Mouse (Mus musculus) cerebellum, adult 2 months (tissue): Measurements from ENCODE around the gene Diexf.

ENCODE experiments used
- CTCF ChIP-seq: fragments of 200-500 bp; IDR thresholded peaks from 2 replicates; pipeline ENCODE4 v1.5.1; 2011; ENCODE audit warnings: low read depth, mild to moderate bottlenecking, control low read depth, low read length, moderate library complexity, borderline replicate concordance; ENCODE audit not compliant: insufficient read depth
- POLR2A ChIP-seq: fragments of 200-500 bp; IDR thresholded peaks from 2 replicates; pipeline ENCODE4 v1.6.1; 2011; ENCODE audit warnings: low read length, control low read depth, borderline replicate concordance; ENCODE audit not compliant: insufficient read depth

DNA sequence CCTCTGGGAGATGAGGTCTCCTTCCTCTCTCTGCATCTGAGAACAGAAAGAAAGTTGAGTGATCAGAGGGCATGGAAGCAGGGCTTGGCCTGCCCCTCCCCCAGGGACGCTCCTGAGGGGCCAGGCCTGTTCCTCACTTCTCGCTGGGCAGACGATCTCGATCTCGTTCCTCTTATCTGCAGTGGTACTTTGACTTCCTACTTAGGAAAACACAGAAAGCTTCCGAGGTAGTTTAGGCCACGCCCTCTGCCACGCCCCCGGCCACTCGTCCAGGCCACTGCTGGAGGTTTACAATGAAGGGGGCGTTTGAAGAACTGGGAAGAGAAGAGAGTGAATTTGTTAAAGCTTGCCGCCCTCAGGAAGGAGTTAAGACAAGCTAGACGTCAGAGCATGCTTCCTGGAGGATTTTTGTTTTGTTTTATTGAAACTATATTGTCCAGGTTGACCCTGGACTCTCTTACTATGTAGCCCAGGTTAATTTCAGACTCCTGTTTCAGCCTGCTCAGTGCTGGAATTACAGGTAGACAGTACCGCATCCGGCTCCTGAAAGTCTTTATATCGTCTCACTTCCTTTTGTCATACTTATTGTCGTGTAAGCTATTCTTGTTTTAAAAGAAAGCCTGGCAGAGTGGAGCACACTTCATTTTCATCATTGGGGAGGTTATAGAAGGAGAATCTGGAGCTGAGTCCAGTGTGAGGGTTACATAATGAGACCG, 30.4 kb upstream of the Diexf start:
- TF ChIP-seq CTCF, result no peak
- TF ChIP-seq POLR2A, result no peak
